Mouse (Mus musculus) midbrain, postnatal 0 days (tissue): Measurements from ENCODE around the gene Gucy1a1. TPM values are rescaled to one million over a fixed set of nuclear protein-coding genes. Genes with fewer than 3 reads are reported as not detected.

Experiments used
- ATAC-seq: fragments of 200-750 bp; cut with Nextera tagmentation; 2 replicates; pipeline ENCODE4 v1.8.0; 2017; ENCODE audit warnings: moderate number of reproducible peaks, mild to moderate bottlenecking, moderate TSS enrichment, moderate library complexity; ENCODE audit not compliant: low FRiP score
- DNase-seq: peaks from one replicate; pipeline ENCODE4 v3.0.0-alpha.2; 2015; ENCODE audit warnings: low spot score
- H3K27ac ChIP-seq: fragments of 300-500 bp; sonication (generic); 2 replicates; pipeline ENCODE4 v1.5.1; 2014; ENCODE audit warnings: low read depth, mild to moderate bottlenecking, low read length, mixed read lengths
- H3K27me3 ChIP-seq: fragments of 300-500 bp; sonication (generic); 2 replicates; pipeline ENCODE4 v1.6.1; 2014; ENCODE audit warnings: low read length, control low read depth, mixed read lengths; ENCODE audit not compliant: insufficient read depth
- H3K36me3 ChIP-seq: fragments of 300-500 bp; sonication (generic); 2 replicates; pipeline ENCODE4 v1.6.1; 2014; ENCODE audit warnings: low read length, control low read depth, mixed read lengths; ENCODE audit not compliant: insufficient read depth
- H3K4me1 ChIP-seq: fragments of 300-500 bp; sonication (generic); 2 replicates; pipeline ENCODE4 v1.6.1; 2014; ENCODE audit warnings: mild to moderate bottlenecking, control low read depth, antibody characterized with exemption, low read length, mixed read lengths; ENCODE audit not compliant: insufficient read depth
- H3K4me2 ChIP-seq: fragments of 300-500 bp; sonication (generic); 2 replicates; pipeline ENCODE4 v1.6.1; 2014; ENCODE audit warnings: low read depth, mild to moderate bottlenecking, low read length, mixed read lengths; ENCODE audit not compliant: poor library complexity, severe bottlenecking
- H3K4me3 ChIP-seq: fragments of 300-500 bp; sonication (generic); 2 replicates; pipeline ENCODE4 v1.5.1; 2014; ENCODE audit warnings: low read depth, mild to moderate bottlenecking, low read length, moderate library complexity
- H3K9ac ChIP-seq: fragments of 300-500 bp; sonication (generic); replicated peaks from 2 replicates; pipeline ENCODE4 v1.6.1; 2014; ENCODE audit warnings: mild to moderate bottlenecking, low read length, moderate library complexity, mixed read lengths; ENCODE audit not compliant: poor library complexity, severe bottlenecking
- H3K9me3 ChIP-seq: fragments of 300-500 bp; sonication (generic); 2 replicates; pipeline ENCODE4 v1.6.1; 2016; ENCODE audit warnings: low read length, control low read depth
- CTCF ChIP-seq: IDR thresholded peaks from 2 replicates; pipeline ENCODE4 v1.5.1; 2016; ENCODE audit warnings: antibody characterized with exemption, mild to moderate bottlenecking
- WGBS: fragments of 180-500 bp; shearing (Covaris S2); extraction: QIAGEN DNeasy Blood & Tissue Kit; methylation state at CpG from one replicate; pipeline ENCODE4 v1.1.7; 2014; 5-methylcytosine and 5-hydroxymethylcytosine counted together
- polyA plus RNA-seq: library from polyadenylated mRNA; unstranded; fragments of >200 nt; fragmentation: Nextera tagmentation; extraction: Ambion mirVana; gene quantifications from 2 replicates; pipeline ENCODE4 v1.2.1, GENCODE M21; 2015
- total RNA-seq: library from RNA; depleted of rRNA; stranded (reverse); fragments of >200 nt; gene quantifications from 2 replicates; pipeline ENCODE4 v1.2.3, GENCODE M21; 2014

The Gucy1a1 gene
- total and polyA plus RNA-seq, 2 experiments from 2014 or later: 21.4 to 45.7 TPM

- peaks cover 6% of the 10 kb centered on the region for H3K36me3 ChIP-seq
- no peak overlapping the region for H3K4me3 ChIP-seq
- no peaks in the 10 kb centered on the region for H3K4me1 ChIP-seq
- no peak for DNase-seq
- TF ChIP-seq CTCF: no peak
- no peak overlapping the region for H3K9ac ChIP-seq
- no peak overlapping the region for H3K4me2 ChIP-seq
- no peaks in the 10 kb centered on the region for H3K9me3 ChIP-seq
- H3K27ac ChIP-seq: no peak overlapping the region
- no peak for ATAC-seq
- no peaks in the 10 kb centered on the region for H3K27me3 ChIP-seq
These were observed 94.1 kb downstream of the Gucy1a1 start for GRCm38 (mm10) chr3:82051468-82051867.

GRCm38 (mm10) chr3:82048681-82049080 lies 96.9 kb downstream of the Gucy1a1 start:
- DNase-seq (no peak), ATAC-seq (no peak)
- H3K4me3 ChIP-seq: no peak overlapping the region
- no peak for TF ChIP-seq CTCF
- H3K4me2 ChIP-seq: 0 out of 2 replicates have a peak overlapping the region, but pooled peaks have one; percentile 2
- H3K27me3 ChIP-seq: no peaks in the 10 kb centered on the region
- 0 out of 2 replicates have a peak overlapping the region, but pooled peaks have one; percentile 12 for H3K27ac ChIP-seq
- no peak overlapping the region for H3K9ac ChIP-seq
- H3K4me1 ChIP-seq: no peaks in the 10 kb centered on the region
- H3K9me3 ChIP-seq: no peaks in the 10 kb centered on the region
- H3K36me3 ChIP-seq: peaks cover 22% of the 10 kb centered on the region
- 51% methylated on average over 7 of the region's 7 CpGs for WGBS

- peaks cover 24% of the 10 kb centered on the region for H3K36me3 ChIP-seq
- H3K4me3 ChIP-seq: no peak overlapping the region
- TF ChIP-seq CTCF: no peak
- no peaks in the 10 kb centered on the region for H3K4me1 ChIP-seq
- H3K9me3 ChIP-seq: no peaks in the 10 kb centered on the region
- 48% methylated on average over 4 of the region's 4 CpGs for WGBS
- H3K4me2 ChIP-seq: no peak overlapping the region
- no peaks in the 10 kb centered on the region for H3K27me3 ChIP-seq
- no peak for ATAC-seq
- DNase-seq: no peak
- no peak overlapping the region for H3K9ac ChIP-seq
- no peak overlapping the region for H3K27ac ChIP-seq
These were observed 97.5 kb downstream of the Gucy1a1 start for GRCm38 (mm10) chr3:82048078-82048477.

- peak; percentile 80 for DNase-seq
- Histone ChIP-seq H3K27ac (no peak overlapping the region), H3K4me3 (no peak overlapping the region), H3K4me2 (no peak overlapping the region), H3K9me3 (no peaks in the 10 kb centered on the region), H3K9ac (no peak overlapping the region), H3K27me3 (no peaks in the 10 kb centered on the region), H3K36me3 (peaks cover 26% of the 10 kb centered on the region), H3K4me1 (no peaks in the 10 kb centered on the region)
- WGBS: 27% methylated on average over 8 of the region's 8 CpGs
- peak; percentile 63; the same call in 1 of the 2 replicates for ATAC-seq
- peak; percentile 88 for TF ChIP-seq CTCF
These were observed 98.4 kb downstream of the Gucy1a1 start for GRCm38 (mm10) chr3:82047100-82047753.

GRCm38 (mm10) chr3:82046087-82046486 lies 99.5 kb downstream of the Gucy1a1 start:
- no peak for TF ChIP-seq CTCF
- 93% methylated on average over 8 of the region's 8 CpGs for WGBS
- Histone ChIP-seq H3K4me3 (no peak overlapping the region), H3K9ac (no peak overlapping the region), H3K36me3 (peaks cover 26% of the 10 kb centered on the region), H3K9me3 (no peaks in the 10 kb centered on the region), H3K4me2 (no peak overlapping the region), H3K27ac (no peak overlapping the region), H3K4me1 (no peaks in the 10 kb centered on the region), H3K27me3 (no peaks in the 10 kb centered on the region)
- no peak for ATAC-seq
- no peak for DNase-seq

- DNase-seq: no peak
- ATAC-seq: no peak
- no peaks in the 10 kb centered on the region for H3K9me3 ChIP-seq
- H3K27ac ChIP-seq: no peak overlapping the region
- H3K27me3 ChIP-seq: no peaks in the 10 kb centered on the region
- 90% methylated on average over 5 of the region's 5 CpGs for WGBS
- TF ChIP-seq CTCF: no peak
- H3K9ac ChIP-seq: no peak overlapping the region
- peaks cover 29% of the 10 kb centered on the region for H3K36me3 ChIP-seq
- H3K4me2 ChIP-seq: no peak overlapping the region
- H3K4me1 ChIP-seq: no peaks in the 10 kb centered on the region
- H3K4me3 ChIP-seq: no peak overlapping the region
These were observed 100.7 kb downstream of the Gucy1a1 start for GRCm38 (mm10) chr3:82044902-82045301.
